Mouse (Mus musculus) cortical plate, adult 2 months (tissue): Measurements from ENCODE around the gene Nynrin.

Experiments
- CTCF ChIP-seq: fragments of 200-500 bp; IDR thresholded peaks from 2 replicates; pipeline ENCODE4 v1.5.1; 2011; ENCODE audit warnings: mild to moderate bottlenecking, control low read depth, low read length; ENCODE audit not compliant: insufficient read depth; ENCODE audit errors: extremely low read depth
- POLR2A ChIP-seq: fragments of 200-500 bp; IDR thresholded peaks from 2 replicates; pipeline ENCODE4 v1.6.1; 2011; ENCODE audit warnings: mild to moderate bottlenecking, low read length, control low read depth; ENCODE audit not compliant: insufficient read depth; ENCODE audit errors: extremely low read depth

GRCm38 (mm10) chr14:55822991-55823762 lies 30.6 kb upstream of the Nynrin start, which contains the start of gene Nfatc4:
- no peak for TF ChIP-seq CTCF
- no peak for TF ChIP-seq POLR2A
